Mouse (Mus musculus): ENCODE measurements at regions not wholly inside any gene's neighbourhood (a gene's known extent, or its start where the extent isn't known, plus 50 kb on each side); places are given as distances from the start of the nearest gene placed in this dataset.

GRCm38 (mm10) chr10:124305644-124306043 is 1041.8 kb downstream of the Fam19a2 start:
- no peak for DNase-seq
- intact Hi-C loops (cut with DNase I), result no loop called here

- intact Hi-C loops (cut with DNase I), result no loop called here
- DNase-seq, result no peak
These were observed 1055.0 kb downstream of the Fam19a2 start for GRCm38 (mm10) chr10:124318761-124319160.

GRCm38 (mm10) chr10:124320191-124321110 is 1056.7 kb downstream of the Fam19a2 start:
- intact Hi-C loops (cut with DNase I), result no loop called here
- DNase-seq, result no peak

- DNase-seq, result no peak
- intact Hi-C loops (cut with DNase I), result no loop called here
These were observed 1056.8 kb downstream of the Slc16a7 start for GRCm38 (mm10) chr10:124332491-124332890.

GRCm38 (mm10) chr10:124338923-124339322 is 1050.3 kb downstream of the Slc16a7 start:
- intact Hi-C loops (cut with DNase I), result no loop called here
- DNase-seq, result no peak

- intact Hi-C loops (cut with DNase I), result no loop called here
- peak; percentile 63 to 67 for DNase-seq
These were observed 1040.0 kb downstream of the Slc16a7 start for GRCm38 (mm10) chr10:124349300-124349699.

- no peak for DNase-seq
- intact Hi-C loops (cut with DNase I), result no loop called here
These were observed 1026.5 kb downstream of the Slc16a7 start for GRCm38 (mm10) chr10:124362795-124363194.

- DNase-seq, result no peak
- intact Hi-C loops (cut with DNase I), result no loop called here
These were observed 1018.3 kb downstream of the Slc16a7 start for GRCm38 (mm10) chr10:124370994-124371393.

- DNase-seq, result no peak
- intact Hi-C loops (cut with DNase I), result no loop called here
These were observed 986.6 kb downstream of the Slc16a7 start for GRCm38 (mm10) chr10:124402647-124403046.

- intact Hi-C loops (cut with DNase I), result no loop called here
These were observed 979.6 kb downstream of the Slc16a7 start for GRCm38 (mm10) chr10:124409633-124410032.

GRCm38 (mm10) chr10:124416531-124416930 is 972.7 kb downstream of the Slc16a7 start:
- intact Hi-C loops (cut with DNase I), result no loop called here
- DNase-seq, result no peak

More at GRCm38 (mm10) chr10:124409633-124410032, 979.6 kb downstream of the Slc16a7 start:
- DNase-seq, result no peak

GRCm38 (mm10) chr10:124423418-124423817 is 965.8 kb downstream of the Slc16a7 start:
- intact Hi-C loops (cut with DNase I), result no loop called here
- DNase-seq, result no peak

Measured in heart, postnatal 10 days (tissue).